In genomic region chr2:38556721-38557120, GRCm38 (mm10) we compare ENCODE assay signal across 25 mouse cellular contexts. TPM values are rescaled to one million over a fixed set of nuclear protein-coding genes. Genes with fewer than 3 reads are reported as not detected.
DNase-seq lines count a peak whose midpoint lies in the region; ATAC-seq and TF ChIP-seq lines count a peak whose summit lies in the region.
"Had no signal": no experiment of that assay in that cellular context is flagged by ENCODE, and none has a peak within 500 bp of the region (broad histone marks: within the 10 kb centered on the region; RNA-seq: fewer than 3 reads in every experiment).

No protein-coding gene starts in this region.

- DNase-seq in ES-CJ7 (ENCODE audit: low read depth, low spot score): peak; percentile 62
- peak; percentile 85 for DNase-seq in R1 (ENCODE audit: low read depth, low spot score)
- DNase-seq in cerebellum, adult 9-11 months: no peak
- DNase-seq in urinary bladder, postnatal 14 days (ENCODE audit: low spot score): no peak
- DNase-seq: adrenal gland, adult 8-10 months; adrenal gland, postnatal 14 days; adrenal gland, postnatal 36 days; cerebellum, adult 11-12 months; cerebellum, adult 2 months; cerebellum, adult 9-10 months; cerebellum, postnatal 14 days; cerebellum, postnatal 36 days; embryo, embryonic 11 days; forebrain, postnatal 0 days had no signal

- H3K27me3 ChIP-seq in E14TG2a.4 (ENCODE audit: insufficient read depth, low read length): no peaks in the 10 kb centered on the region
- H3K27me3 ChIP-seq: embryonic facial prominence, embryonic 13.5 days; embryonic facial prominence, embryonic 15.5 days; forebrain, embryonic 12.5 days; forebrain, embryonic 15.5 days; Patski had no signal

- no peak for ATAC-seq in monocyte, adult 5-6 weeks (replicated peaks; ENCODE audit: insufficient number of reproducible peaks, low FRiP score, low TSS enrichment, poor library complexity, severe bottlenecking)
- ATAC-seq: activated CD4-positive, CD25-positive, alpha-beta regulatory T cell, adult 4 months; forebrain, embryonic 15.5 days; forebrain, postnatal 0 days; Patski had no signal

- peaks cover 98% of the 10 kb centered on the region for H3K4me1 ChIP-seq in E14TG2a.4 (replicated peaks; ENCODE audit: low read depth, low read length)
- H3K4me1 ChIP-seq: embryonic facial prominence, embryonic 15.5 days had no signal

- peaks cover 34% of the 10 kb centered on the region for H3K36me3 ChIP-seq in E14TG2a.4 (ENCODE audit: insufficient read depth, low read length)

- H3K9me3 ChIP-seq in E14TG2a.4 (ENCODE audit: low read length): no peaks in the 10 kb centered on the region; the same call in 1 of the 2 replicates
- H3K9me3 ChIP-seq: embryonic facial prominence, embryonic 13.5 days; embryonic facial prominence, embryonic 15.5 days; forebrain, embryonic 10.5 days; forebrain, embryonic 12.5 days; forebrain, embryonic 15.5 days; G1E had no signal

- no peak for TF ChIP-seq CTCF in E14TG2a.4 (conservative IDR thresholded peaks at IDR 0.05; ENCODE audit: low read length)

- H3K4me3 ChIP-seq in E14TG2a.4 (replicated peaks; ENCODE audit: low read length): peak overlapping the region; percentile 51; the same call in 1 of the 2 replicates
- H3K4me3 ChIP-seq: embryonic facial prominence, embryonic 13.5 days; embryonic facial prominence, embryonic 15.5 days; erythroblast, embryonic 14.5 days; forebrain, embryonic 10.5 days; forebrain, embryonic 12.5 days; forebrain, embryonic 15.5 days had no signal

RNA-seq across cellular contexts. Expression of gene Nek6, which starts 45.3 kb away (rescaled TPM):
- total RNA-seq in monocyte, adult 5-6 weeks (2017): 0.39 to 0.57 TPM (median 0.53 TPM) in 3 replicates

Comparison
In these comparisons a context has a peak if more than half of its experiments do, and no peak if none do; other contexts are left out.
1. DNase-seq: peak in ES-CJ7 (single experiment) and R1 (single experiment); none in cerebellum, adult 9-11 months (single experiment) and urinary bladder, postnatal 14 days (single experiment).